Mouse (Mus musculus): ENCODE data around the gene Cenpt. TPM values are rescaled to one million over a fixed set of nuclear protein-coding genes. Genes with fewer than 3 reads are reported as not detected.
"Not testable (repeated sequence)": the region's sequence is repeated elsewhere in the genome, so short reads cannot be mapped to it uniquely, and the experiment has no call there.

The Cenpt gene
- polyA plus RNA-seq, 2 experiments = 41.5 to 92.2 TPM

DNA sequence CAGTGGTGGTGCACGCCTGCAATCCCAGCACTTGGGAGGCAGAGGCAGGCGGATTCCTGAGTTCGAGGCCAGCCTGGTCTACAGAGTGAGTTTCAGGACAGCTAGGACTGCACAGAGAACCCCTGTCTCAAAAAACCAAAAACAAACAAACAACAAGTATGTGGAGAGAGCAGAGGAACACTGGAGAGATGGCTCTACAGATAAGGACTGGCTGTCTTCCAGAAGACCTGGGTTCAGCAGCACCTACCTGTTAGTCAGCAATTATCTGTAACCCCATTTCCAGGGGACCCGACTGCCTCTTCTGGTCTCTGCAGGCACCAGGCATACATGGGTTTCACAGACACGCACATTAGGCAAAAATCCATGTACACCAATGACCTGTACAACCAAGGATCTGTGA lies 13.9 kb downstream of the Cenpt start:
- H3K27me3 ChIP-seq (ENCODE audit: control insufficient read depth, insufficient read depth, low read length) = no peaks in the 10 kb centered on the region
- DNase-seq (ENCODE audit: low spot score) = no peak
- H3K4me3 ChIP-seq (replicated peaks; ENCODE audit: low read length) = no peak overlapping the region
- no peak overlapping the region for H3K4me2 ChIP-seq (replicated peaks; ENCODE audit: low read depth, low read length, severe bottlenecking)
- no peak for TF ChIP-seq POLR2A (IDR thresholded peaks at IDR 0.05; ENCODE audit: borderline replicate concordance, extremely low read depth, insufficient read depth, insufficient read length)
- H3K9ac ChIP-seq (ENCODE audit: low read depth, low read length, severe bottlenecking) = no peak overlapping the region
- H3K36me3 ChIP-seq (ENCODE audit: control insufficient read depth, insufficient read depth, low read length) = peaks cover 11% of the 10 kb centered on the region
- ATAC-seq (ENCODE audit: low FRiP score, low read depth) = no peak
- WGBS = 80% methylated on average over 5 of the region's 5 CpGs
- no peak overlapping the region for H3K27ac ChIP-seq (replicated peaks; ENCODE audit: low read depth, low read length)
- no peaks in the 10 kb centered on the region for H3K4me1 ChIP-seq (ENCODE audit: control insufficient read depth, insufficient read depth, low read length)
- no peaks in the 10 kb centered on the region for H3K9me3 ChIP-seq (ENCODE audit: control insufficient read depth, low read length)

DNA sequence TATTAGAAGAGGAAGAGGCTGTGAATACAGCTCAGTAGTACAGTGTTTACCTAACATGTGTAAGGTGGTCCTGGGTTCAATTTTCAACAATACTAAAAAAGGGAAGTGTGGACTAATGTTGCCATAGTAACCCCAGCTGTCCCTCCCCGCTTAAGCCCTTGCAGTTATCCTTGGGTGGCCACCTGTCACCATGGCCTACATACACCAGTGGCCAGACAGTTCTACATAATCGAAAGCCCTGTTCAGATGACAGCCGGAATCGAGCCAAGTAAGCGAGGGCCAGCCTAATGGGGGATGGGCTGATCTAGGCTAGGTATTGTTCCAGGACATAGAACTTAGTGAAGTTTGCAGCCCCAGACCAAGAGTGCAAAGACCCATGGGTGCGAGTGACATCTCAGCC lies 16.1 kb downstream of the Cenpt start:
- no peaks in the 10 kb centered on the region for H3K27me3 ChIP-seq (ENCODE audit: control insufficient read depth, insufficient read depth, low read length)
- no peak overlapping the region for H3K9ac ChIP-seq (ENCODE audit: low read depth, low read length, severe bottlenecking)
- H3K4me3 ChIP-seq (replicated peaks; ENCODE audit: low read length) = no peak overlapping the region
- H3K27ac ChIP-seq (replicated peaks; ENCODE audit: low read depth, low read length) = no peak overlapping the region
- H3K9me3 ChIP-seq (ENCODE audit: control insufficient read depth, low read length) = no peaks in the 10 kb centered on the region
- WGBS = 82% methylated on average over 6 of the region's 6 CpGs
- H3K36me3 ChIP-seq (ENCODE audit: control insufficient read depth, insufficient read depth, low read length) = no peaks in the 10 kb centered on the region
- no peak overlapping the region for H3K4me2 ChIP-seq (replicated peaks; ENCODE audit: low read depth, low read length, severe bottlenecking)
- no peaks in the 10 kb centered on the region for H3K4me1 ChIP-seq (ENCODE audit: control insufficient read depth, insufficient read depth, low read length)
- no peak for TF ChIP-seq POLR2A (IDR thresholded peaks at IDR 0.05; ENCODE audit: borderline replicate concordance, extremely low read depth, insufficient read depth, insufficient read length)
- DNase-seq (ENCODE audit: low spot score) = no peak
- ATAC-seq (ENCODE audit: low FRiP score, low read depth) = no peak; the same call in 1 of the 2 replicates

DNA sequence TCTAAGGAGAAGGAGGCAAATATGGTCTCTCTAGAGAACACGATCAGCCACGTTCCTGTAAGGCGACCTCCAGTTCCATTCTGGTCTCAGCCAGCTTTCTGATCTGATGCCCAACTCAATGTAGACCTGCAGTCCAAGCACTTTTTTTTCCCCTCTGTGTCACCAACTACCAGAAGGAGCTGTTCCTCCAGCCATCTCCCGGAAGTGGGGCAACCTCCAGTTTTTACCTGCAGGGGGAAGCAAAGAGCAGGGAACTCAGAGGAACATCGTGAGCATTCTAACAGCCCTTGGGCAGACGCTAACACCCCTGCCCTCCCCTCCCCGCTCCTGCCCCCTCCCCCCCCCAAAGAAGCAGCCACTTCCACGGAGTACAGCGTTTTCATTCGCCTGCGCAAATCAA lies 17.8 kb downstream of the Cenpt start:
- Histone ChIP-seq H3K4me2 (replicated peaks; ENCODE audit: low read depth, low read length, severe bottlenecking) (no peak overlapping the region), H3K4me3 (replicated peaks; ENCODE audit: low read length) (no peak overlapping the region), H3K27ac (replicated peaks; ENCODE audit: low read depth, low read length) (no peak overlapping the region), H3K9ac (ENCODE audit: low read depth, low read length, severe bottlenecking) (no peak overlapping the region), H3K9me3 (ENCODE audit: control insufficient read depth, low read length) (no peaks in the 10 kb centered on the region), H3K36me3 (ENCODE audit: control insufficient read depth, insufficient read depth, low read length) (no peaks in the 10 kb centered on the region), H3K27me3 (ENCODE audit: control insufficient read depth, insufficient read depth, low read length) (no peaks in the 10 kb centered on the region), H3K4me1 (ENCODE audit: control insufficient read depth, insufficient read depth, low read length) (no peaks in the 10 kb centered on the region)
- no peak for TF ChIP-seq POLR2A (IDR thresholded peaks at IDR 0.05; ENCODE audit: borderline replicate concordance, extremely low read depth, insufficient read depth, insufficient read length)
- 25% methylated on average over 11 of the region's 11 CpGs for WGBS
- ATAC-seq (ENCODE audit: low FRiP score, low read depth) = no peak
- DNase-seq (ENCODE audit: low spot score) = no peak

DNA sequence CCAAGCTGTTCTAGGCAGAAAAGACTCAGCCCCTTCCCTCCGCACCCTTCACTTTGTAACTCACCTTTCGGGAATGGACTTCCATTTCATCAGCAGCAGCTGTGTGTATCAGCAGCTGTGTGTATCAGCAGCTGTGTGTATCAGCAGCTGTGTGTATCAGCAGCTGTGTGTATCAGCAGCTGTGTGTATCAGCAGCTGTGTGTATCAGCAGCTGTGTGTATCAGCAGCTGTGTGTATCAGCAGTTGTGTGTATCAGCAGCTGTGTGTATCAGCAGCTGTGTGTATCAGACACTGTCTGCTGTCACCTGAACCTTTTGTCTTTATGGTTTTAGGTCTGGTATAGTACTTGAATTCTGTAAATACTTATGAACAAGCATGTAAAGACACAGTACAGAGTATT lies 19.3 kb downstream of the Cenpt start:
- H3K4me3 ChIP-seq (replicated peaks; ENCODE audit: low read length); ATAC-seq (ENCODE audit: low FRiP score, low read depth); H3K27ac ChIP-seq (replicated peaks; ENCODE audit: low read depth, low read length); H3K27me3 ChIP-seq (ENCODE audit: control insufficient read depth, insufficient read depth, low read length); H3K9me3 ChIP-seq (ENCODE audit: control insufficient read depth, low read length); H3K4me2 ChIP-seq (replicated peaks; ENCODE audit: low read depth, low read length, severe bottlenecking); H3K36me3 ChIP-seq (ENCODE audit: control insufficient read depth, insufficient read depth, low read length); DNase-seq (ENCODE audit: low spot score); H3K4me1 ChIP-seq (ENCODE audit: control insufficient read depth, insufficient read depth, low read length); H3K9ac ChIP-seq (ENCODE audit: low read depth, low read length, severe bottlenecking): not testable (repeated sequence)
- WGBS = 72% methylated on average over 2 of the region's 2 CpGs

DNA sequence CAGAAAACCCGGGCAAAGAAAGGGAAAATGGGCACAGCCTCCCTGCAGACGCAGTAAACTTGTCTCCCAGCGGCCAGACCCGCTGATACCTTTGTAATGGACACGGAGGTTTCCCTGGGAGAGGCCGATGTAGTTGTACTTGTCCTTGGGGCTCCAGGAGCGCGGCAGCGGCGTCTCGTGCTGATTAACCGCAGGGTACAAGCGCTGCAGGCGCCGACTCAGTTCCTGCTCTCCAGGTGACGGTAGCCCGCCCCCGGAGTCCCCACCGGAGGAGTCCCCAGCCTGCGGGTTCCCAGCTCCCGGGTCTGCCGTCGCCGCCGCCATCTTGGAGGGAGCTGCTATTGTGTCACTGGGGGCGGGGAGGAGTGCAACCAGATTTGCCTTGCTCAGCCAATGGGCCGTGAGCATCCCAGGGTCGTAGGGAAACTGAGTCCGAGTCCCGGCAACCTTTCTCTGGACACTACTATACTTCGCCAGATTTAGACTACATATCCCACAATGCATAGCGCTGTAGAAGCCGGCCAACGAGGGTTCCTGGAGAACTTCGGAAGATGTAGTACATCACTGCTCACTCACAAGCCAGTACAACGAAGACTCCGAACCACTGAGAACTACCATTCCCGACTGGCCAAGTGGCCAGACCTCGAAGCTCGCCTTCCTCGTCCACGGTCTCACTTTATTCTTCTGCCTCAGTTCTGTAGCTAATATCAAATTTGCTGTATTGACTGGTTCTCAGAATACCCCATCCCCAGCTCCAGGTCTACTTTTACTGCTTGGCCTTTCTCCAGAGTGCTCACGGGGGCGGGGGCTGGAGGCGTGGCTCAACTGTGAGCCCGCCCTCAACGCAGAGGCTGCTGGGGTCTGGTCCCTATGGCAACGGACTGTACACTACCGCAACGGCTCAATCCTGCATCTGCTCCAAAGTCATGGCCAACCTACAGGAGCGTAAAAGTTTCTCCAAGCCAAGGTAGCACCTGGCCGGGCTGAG lies 25.9 kb downstream of the Cenpt start, which contains the start of the genes Ranbp10 and Tsnaxip1:
TSS of gene Ranbp10 (minus strand) at position 490 of the 988 bp plus-strand sequence.
TSS of gene Tsnaxip1 (plus strand) at position 871 of the 988 bp plus-strand sequence.
- H3K9me3 ChIP-seq (ENCODE audit: control insufficient read depth, low read length) = no peaks in the 10 kb centered on the region
- H3K9ac ChIP-seq (ENCODE audit: low read depth, low read length, severe bottlenecking) = peak within 1 kb of the TSS; percentile 88
- peak; percentile 97; the same call in 1 of the 2 replicates for TF ChIP-seq POLR2A (IDR thresholded peaks at IDR 0.05; ENCODE audit: borderline replicate concordance, extremely low read depth, insufficient read depth, insufficient read length)
- peak; percentile 99 for ATAC-seq (ENCODE audit: low FRiP score, low read depth)
- H3K27ac ChIP-seq (replicated peaks; ENCODE audit: low read depth, low read length) = 0 out of 2 replicates have a peak within 1 kb of the TSS, but pooled peaks have one; percentile 26
- peak within 1 kb of the TSS; percentile 80 for H3K4me2 ChIP-seq (replicated peaks; ENCODE audit: low read depth, low read length, severe bottlenecking)
- H3K36me3 ChIP-seq (ENCODE audit: control insufficient read depth, insufficient read depth, low read length) = peaks cover 22% of the 10 kb centered on the region
- DNase-seq (ENCODE audit: low spot score) = peak; percentile 100
- peak within 1 kb of the TSS; percentile 97 for H3K4me3 ChIP-seq (replicated peaks; ENCODE audit: low read length)
- under 1% methylated on average over 51 of the region's 52 CpGs for WGBS
- H3K4me1 ChIP-seq (ENCODE audit: control insufficient read depth, insufficient read depth, low read length) = peaks cover 4% of the 10 kb centered on the region; the same call in 1 of the 2 replicates
- H3K27me3 ChIP-seq (ENCODE audit: control insufficient read depth, insufficient read depth, low read length) = no peaks in the 10 kb centered on the region

Data from limb, embryonic 14.5 days (tissue).